Mouse (Mus musculus) brain, embryonic 18.5 days (tissue): ENCODE data around the gene Col25a1.

ENCODE experiments used
- DNase-seq: peaks from one replicate; pipeline ENCODE4 v3.0.0-alpha.2; 2012; ENCODE audit warnings: low read depth, low spot score

The Col25a1 gene

DNA sequence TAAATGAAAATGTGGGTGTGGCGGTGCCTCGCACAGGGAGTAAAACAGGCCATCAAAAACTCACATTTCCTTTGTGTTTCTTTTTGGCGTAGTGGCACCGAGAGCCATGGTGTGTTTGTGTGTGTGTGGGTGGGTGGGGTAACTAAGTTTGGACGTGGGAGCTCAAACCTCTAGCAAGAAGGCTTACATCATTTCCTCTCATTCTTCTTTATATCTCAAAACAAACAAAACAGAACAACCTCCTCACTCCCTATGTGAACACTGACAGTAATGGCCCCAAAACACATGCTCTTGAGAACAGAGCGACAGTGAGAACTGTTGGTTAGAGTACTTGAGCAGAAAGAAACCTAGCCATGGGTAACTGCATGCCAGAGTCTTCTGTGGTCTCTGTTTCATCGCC is 121.1 kb downstream of the Col25a1 start:
- no peak for DNase-seq

DNA sequence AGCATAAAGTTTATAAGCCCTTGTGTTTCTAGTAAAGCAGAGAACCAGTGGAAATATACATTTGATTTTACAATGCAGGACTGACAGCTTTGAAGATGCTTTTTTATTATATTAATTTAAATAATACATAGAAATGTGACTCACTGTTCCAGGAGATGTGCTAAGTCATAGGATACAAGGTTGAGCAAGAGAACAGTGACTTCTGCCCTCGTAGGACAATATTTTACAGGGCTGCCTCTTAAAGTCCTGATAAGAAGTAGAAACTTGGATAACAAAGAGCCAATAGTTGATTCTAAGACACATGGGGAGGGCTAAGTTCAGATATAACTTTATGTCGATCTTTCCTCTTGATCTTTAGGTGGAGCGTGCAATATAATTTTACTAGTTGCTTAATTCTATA is 124.8 kb downstream of the Col25a1 start:
- no peak for DNase-seq

GRCm38 (mm10) chr3:130256610-130257009 is 125.3 kb downstream of the Col25a1 start:
- DNase-seq: no peak

- no peak for DNase-seq
Observed at GRCm38 (mm10) chr3:130259670-130260069, 128.4 kb downstream of the Col25a1 start.

- no peak for DNase-seq
Observed at GRCm38 (mm10) chr3:130260316-130260715, 129.0 kb downstream of the Col25a1 start.

GRCm38 (mm10) chr3:130265104-130265503 is 133.8 kb downstream of the Col25a1 start:
- no peak for DNase-seq

DNA sequence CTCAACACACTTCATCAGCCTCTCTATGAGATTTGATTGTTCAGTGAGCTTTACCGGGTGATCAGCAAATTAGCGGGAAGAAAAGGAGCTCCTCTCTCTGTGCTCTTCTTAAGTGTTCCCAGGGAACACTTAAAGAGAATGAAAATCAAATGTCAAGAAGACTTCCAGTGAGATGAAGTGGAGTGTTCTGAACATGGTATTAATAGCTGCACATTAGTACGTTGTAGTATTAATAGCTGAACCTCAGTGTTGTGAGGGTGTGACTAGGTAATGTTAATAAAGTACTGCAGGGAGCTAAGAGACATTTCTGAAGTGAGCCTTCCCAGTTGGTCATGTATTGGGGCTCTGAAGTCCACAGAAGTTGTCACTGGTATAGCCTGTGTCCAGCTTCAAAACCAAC is 139.2 kb downstream of the Col25a1 start:
- peak; percentile 14 for DNase-seq

- no peak for DNase-seq
Observed at GRCm38 (mm10) chr3:130273949-130274348, 142.6 kb downstream of the Col25a1 start.

- no peak for DNase-seq
Observed at GRCm38 (mm10) chr3:130278298-130279050, 147.2 kb downstream of the Col25a1 start.

- DNase-seq: no peak
Observed at GRCm38 (mm10) chr3:130283011-130283760, 151.9 kb downstream of the Col25a1 start.

GRCm38 (mm10) chr3:130288102-130288501 is 156.8 kb downstream of the Col25a1 start:
- DNase-seq: no peak

DNA sequence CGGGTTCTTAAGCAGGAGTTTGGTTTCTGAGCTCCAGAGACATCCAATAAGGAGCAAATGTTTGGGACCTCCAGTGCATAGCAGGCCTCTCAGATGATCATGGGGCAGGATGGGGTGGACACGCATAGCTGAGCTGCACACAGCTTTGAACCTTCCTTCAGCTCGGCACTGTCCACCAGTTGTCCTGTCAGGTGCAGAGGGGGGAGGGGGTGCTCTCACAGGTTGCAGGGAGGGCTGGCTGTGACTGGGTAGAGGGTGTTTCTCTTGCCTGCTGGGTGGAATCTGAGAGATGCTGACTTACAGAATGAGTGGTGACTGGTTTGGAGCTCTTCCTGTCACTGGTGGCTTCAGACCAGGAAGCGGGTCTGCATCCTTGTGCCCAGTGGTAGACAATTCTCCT is 157.5 kb downstream of the Col25a1 start:
- no peak for DNase-seq

- DNase-seq: no peak
Observed at GRCm38 (mm10) chr3:130289220-130289619, 157.9 kb downstream of the Col25a1 start.

DNA sequence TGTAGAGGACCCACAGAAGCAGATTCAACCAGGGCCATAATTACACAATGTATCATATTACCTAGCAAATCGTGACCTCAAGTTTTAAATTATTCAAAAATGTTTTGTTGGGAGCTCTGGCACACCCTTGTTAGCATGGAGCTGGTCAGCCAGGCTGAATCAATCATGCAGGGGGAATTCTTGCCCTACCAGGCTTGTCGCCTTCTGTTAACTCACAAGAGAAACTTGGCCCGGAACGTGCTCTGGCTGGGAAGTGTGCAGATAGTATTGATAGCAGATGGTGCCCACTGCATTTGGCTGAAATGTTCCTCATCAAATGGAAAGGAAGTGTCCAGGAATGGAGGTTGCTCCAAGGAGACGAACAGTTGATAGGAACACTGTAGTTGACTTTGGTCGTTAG is 158.9 kb downstream of the Col25a1 start:
- no peak for DNase-seq

DNA sequence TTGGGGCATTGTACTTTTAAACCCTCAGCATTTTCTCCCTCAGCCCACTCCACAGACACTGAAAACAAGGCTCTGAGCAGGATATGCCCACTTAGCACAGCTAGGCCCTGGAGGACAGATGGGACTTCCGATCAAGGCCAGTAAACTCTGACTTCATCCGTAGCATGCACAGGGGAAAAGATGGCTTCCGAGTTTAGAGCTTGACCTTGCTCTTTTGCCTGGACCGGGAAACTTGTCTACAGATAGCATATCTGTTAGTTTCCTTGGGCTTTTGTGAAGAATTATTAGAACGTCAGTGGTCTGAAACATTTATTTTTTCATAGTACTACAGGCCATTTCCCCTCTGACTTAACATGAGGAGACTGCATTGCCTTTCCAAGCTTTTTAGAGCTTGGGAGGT is 159.4 kb downstream of the Col25a1 start:
- no peak for DNase-seq

DNA sequence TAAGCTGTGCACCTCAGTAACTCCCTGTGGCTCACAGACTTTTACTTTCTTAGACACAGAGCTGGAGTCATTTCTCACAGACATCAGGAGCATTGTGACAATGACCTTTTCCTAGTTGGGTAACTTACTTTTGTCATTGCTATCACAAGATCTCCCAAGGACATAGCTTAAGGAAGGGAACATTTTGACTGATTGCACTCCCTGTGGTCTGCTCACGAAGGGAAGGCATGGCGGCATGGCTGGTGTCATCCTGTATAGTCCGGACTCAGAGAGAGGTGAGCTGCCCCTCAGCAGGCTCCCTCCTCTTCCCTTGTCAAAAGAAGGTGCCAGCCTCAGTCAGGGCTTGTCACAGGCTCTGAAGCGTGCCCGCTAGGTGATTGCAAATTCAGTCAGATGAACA is 160.6 kb downstream of the Col25a1 start:
- DNase-seq: no peak

DNA sequence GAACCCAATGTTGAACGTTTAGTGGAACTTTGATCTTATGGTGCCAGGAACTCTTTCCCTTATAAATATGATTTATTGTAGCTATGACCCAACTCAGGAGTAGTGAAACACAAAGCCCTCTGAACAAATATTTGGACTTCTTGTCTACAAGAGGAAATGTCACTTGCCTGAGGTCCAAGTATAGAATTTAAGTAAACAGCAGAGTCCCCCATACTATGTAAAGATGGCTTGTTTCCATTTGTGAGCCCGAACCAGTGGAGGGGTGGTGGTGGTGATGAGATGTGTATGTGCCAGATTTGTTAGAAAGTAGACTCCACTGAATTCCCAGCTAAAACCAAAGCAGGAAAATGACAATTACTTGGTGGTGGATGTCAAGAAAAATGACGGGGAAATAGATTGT is 169.2 kb downstream of the Col25a1 start:
- DNase-seq: no peak

DNA sequence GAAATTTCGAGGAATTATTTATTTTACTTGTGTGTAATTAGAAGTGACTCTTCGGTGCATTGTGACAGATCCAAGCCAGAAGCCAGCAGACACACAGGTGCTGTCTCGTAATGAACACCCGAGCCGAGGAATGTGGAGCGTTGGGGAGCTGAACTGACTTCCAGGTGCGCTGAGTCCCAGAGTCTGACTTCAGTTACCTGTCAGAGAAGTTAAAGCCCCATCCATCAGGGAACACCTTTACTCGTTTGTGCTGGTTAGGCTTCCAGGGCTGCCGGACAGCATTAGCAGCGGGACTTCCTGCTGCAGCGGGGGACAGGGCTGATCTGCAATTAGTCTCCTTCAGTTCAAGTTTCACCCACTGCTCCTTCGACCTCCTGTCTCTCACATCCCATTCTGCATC is 172.3 kb downstream of the Col25a1 start:
- DNase-seq: no peak

DNA sequence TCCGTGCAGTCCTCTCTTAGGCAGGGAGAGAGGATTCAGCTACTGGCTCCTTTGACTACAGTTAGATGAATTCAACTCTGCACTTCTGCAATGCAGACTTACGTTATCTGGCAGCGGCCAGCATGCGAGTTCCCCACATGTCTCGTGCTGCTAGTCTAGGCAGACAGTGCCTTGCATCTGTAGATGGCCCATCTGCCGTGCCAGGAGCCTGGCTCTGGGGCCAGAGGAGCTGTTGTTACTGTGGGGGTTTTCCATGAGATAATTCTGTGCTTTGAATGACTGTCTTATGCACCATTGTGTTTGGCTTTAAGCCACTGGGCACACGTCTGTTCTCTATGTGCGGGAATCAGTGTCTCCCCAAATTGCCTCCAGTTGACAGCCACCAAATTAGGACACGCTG is 173.5 kb downstream of the Col25a1 start:
- DNase-seq: no peak

DNA sequence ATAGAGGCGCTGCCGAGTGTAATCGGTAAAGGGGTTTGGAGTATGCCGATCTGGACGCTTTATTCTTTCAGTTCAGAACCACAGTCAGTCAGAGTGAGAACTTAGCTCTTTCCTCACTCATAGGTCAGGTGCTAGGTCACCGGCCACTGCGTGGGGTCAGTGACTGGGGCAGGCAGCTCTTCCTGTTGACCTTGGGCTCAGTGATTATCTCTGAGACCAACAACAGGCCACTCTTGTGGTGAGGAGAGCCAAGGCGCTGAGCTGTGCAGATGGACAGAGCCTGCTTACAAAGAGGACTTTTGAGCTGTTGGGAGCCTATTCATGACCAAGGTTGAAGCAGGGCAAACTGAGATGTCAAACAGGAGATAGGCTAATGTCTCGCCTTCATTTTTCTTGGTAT is 174.4 kb downstream of the Col25a1 start:
- DNase-seq: no peak

DNA sequence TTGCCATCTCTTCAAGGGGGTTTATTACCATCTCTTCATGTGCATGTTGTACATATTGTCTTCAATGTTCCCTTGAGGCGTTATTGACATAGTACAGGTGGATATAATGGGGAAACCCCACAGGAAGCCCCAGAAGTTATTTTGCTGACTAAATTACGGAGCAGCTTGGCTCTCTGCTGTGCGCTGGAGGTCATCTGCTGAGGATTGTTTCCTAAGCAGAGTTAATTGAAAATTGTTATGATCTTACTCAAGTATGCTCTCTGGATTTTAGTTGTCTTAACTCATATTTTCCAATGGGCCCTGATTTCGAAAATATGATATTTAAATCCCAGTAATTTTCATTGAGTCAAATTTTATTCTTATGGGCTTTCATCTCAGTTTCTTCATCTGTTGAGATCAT is 178.0 kb downstream of the Col25a1 start:
- DNase-seq: no peak

DNA sequence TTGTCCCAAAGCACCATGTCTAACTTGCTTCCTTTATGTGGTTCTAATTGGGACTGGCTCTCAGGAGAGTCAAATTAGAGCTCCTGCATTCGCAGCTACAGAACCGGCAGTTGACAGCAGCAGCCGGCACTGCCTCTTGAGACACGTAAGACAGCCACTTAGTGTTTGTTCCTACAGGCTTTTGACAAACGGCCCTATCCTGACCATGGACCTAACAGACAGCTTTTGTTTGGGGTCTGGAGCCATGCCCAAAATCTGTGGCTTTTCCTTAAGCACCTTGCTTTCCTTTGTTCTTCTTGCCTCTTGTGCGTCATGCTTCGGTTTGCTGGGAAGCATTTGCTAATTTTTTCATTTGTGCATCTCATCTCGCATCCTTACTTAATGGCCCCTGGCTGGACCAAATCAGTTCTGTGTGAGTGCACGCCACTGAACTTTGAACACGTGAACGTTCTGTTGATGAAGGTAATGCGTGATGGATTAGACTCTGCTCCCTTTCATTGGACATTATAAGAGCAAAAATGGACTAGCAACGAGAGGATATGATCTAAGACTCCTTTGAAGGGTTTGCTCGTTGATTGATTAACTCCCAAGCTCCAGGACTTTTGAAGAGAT is 179.5 kb downstream of the Col25a1 start:
- DNase-seq: no peak

DNA sequence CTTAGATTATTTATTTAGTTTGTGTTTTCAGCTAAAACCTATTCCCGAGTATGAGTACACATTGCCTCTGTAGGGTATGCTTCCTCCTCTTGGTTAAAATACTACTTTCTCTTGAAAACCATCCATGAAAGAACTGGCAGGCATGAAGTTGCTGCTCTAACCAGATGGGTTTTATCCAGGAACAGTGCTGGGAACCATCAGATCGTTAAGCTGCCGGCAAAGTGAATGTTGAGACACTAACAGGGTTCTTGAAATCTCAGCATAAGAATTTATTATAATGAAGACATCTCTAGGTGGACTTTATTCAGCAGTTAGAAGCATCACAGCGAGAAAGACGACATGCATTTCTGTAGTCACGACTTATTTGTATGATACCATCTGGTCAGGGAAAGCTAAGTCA is 181.9 kb downstream of the Col25a1 start:
- no peak for DNase-seq
